Mouse (Mus musculus) MEL (cell line): ENCODE results near the gene Echdc2.

ENCODE experiments used
- E2F4 ChIP-seq: IDR thresholded peaks from 2 replicates; pipeline ENCODE4 v1.6.1; 2011; ENCODE audit warnings: low read depth, low read length, improper control_type of control experiment, borderline replicate concordance
- EP300 ChIP-seq, 2 experiments: IDR thresholded peaks; 2 replicates each; pipeline ENCODE4 v1.6.1; 2011; ENCODE audit warnings: improper control_type of control experiment in 2 of 2, low read length in 2 of 2, low read depth in 1 of 2, mild to moderate bottlenecking in 1 of 2
- MAZ ChIP-seq: IDR thresholded peaks from 2 replicates; pipeline ENCODE4 v1.6.1; 2012; ENCODE audit warnings: low read depth, mild to moderate bottlenecking, inconsistent platforms, low read length, improper control_type of control experiment
- NELFE ChIP-seq: IDR thresholded peaks from 2 replicates; pipeline ENCODE4 v1.6.1; 2011; ENCODE audit warnings: low read depth, low read length, improper control_type of control experiment
- POLR2A ChIP-seq, 2 experiments: IDR thresholded peaks; 2 replicates each; pipeline ENCODE4 v1.6.1; 2011 to 2012; ENCODE audit warnings: low read length in 2 of 2, mild to moderate bottlenecking in 2 of 2, control low read depth in 1 of 2, improper control_type of control experiment in 1 of 2, low read depth in 1 of 2, moderate library complexity in 1 of 2; ENCODE audit not compliant: control insufficient read depth in 1 of 2, insufficient read depth in 1 of 2, poor library complexity in 1 of 2
- USF1 ChIP-seq: IDR thresholded peaks from 2 replicates; pipeline ENCODE4 v1.6.1; 2014; ENCODE audit warnings: low read depth, mild to moderate bottlenecking, inconsistent platforms, low read length, improper control_type of control experiment, moderate library complexity

DNA sequence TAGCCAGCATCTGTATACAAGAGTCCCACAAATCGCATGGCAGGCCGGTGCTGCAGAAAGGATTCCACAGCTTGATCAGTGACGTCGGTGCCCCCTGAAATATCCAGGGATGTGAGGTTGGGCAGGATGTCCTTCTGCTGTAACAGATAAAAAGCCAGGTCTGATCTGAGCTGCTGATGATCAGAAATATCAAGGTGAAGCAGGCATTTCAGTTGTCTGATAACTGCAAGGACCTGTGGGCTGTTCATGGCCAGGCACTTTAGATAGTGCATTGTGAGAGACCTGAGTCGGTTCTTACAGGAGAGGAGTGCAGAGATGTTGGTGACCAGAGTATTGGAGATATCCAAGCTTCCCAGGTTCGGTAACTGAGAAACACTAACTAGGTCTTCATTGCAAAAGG, 39.4 kb downstream of the Echdc2 start:
- TF ChIP-seq NELFE: no peak
- TF ChIP-seq MAZ: no peak
- no peak for TF ChIP-seq POLR2A (IDR thresholded peaks at IDR 0.05; ENCODE audit: control insufficient read depth in 1 of 2, insufficient read depth in 1 of 2, low read depth in 1 of 2, low read length in 2 of 2, poor library complexity in 1 of 2)
- no peak for TF ChIP-seq USF1
- TF ChIP-seq EP300 (IDR thresholded peaks at IDR 0.05; ENCODE audit: low read depth in 1 of 2, low read length in 2 of 2): peak; percentile 52 to 68
- TF ChIP-seq E2F4: no peak
